Mouse (Mus musculus) left cerebral cortex, postnatal 25 days (tissue): ENCODE data around the gene Ace. TPM values are rescaled to one million over a fixed set of nuclear protein-coding genes. Genes with fewer than 3 reads are reported as not detected.
A peak's percentile ranks its signal among the peaks of the same experiment; 100 is the strongest.

Source experiments
- DNase-seq, 2 experiments: peaks; one replicate each; pipeline ENCODE4 v3.0.0; 2022; ENCODE audit warnings: low spot score in 2 of 2, mixed read lengths in 1 of 2
- intact Hi-C: fragments of 180-260 bp; cut with DNase I; formaldehyde crosslinking; loops from one replicate; pipeline ENCODE4 v1.15.1; 2025
- total RNA-seq, 2 experiments: library from RNA; stranded (reverse); gene quantifications; 2 replicates each; pipeline ENCODE4 v1.2.3; 2021

Gene Ace
- total RNA-seq = 10 to 100 TPM; 10.9 to 12.2 TPM

DNA sequence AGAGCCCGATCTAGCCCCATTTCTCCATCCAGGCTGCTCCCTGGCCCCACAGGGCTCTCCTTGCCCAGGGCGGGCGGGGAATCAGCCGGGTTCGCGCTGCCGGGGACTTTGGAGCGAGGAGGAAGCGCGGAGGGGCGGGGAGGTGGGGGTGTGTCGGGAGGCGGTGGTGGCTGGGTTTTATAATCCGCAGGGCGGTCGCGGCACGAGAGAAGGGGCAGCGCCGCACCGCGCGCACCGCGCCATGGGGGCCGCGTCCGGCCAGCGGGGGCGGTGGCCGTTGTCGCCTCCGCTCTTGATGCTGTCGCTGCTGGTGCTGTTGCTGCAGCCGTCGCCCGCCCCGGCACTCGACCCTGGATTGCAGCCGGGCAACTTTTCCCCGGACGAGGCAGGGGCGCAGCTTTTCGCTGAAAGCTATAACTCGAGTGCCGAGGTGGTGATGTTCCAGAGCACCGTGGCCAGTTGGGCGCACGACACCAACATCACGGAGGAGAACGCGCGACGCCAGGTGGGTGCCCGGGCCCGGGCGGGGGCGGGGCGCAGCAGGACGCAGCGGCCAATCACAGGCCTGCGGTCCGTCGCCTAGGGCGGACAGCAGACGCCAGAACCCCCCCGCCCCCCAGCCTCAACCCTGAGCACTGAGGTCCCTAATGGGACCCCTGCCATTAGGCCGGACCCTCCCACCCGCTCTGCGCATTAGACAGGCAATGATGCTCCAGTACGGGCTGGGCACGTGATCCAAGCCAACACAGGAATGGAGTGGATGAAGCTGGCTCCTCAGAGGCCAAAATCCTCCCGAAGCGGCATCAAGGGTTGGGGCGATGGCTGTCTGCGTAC is at the start of gene Ace:
Gene Ace, plus strand, starts transcription at position 205 of the 834 bp plus-strand sequence.
- intact Hi-C loops = loop anchor here (2.0 kb wide), 1 partner anchor 41 kb away; no protein-coding TSS in a partner anchor
- no peak for DNase-seq

- intact Hi-C loops = no loop called here
- no peak for DNase-seq
Observed at GRCm38 (mm10) chr11:105920098-105920785, 47.5 kb upstream of the Ace start.

GRCm38 (mm10) chr11:105920836-105921235 is 46.9 kb upstream of the Ace start:
- no peak for DNase-seq
- intact Hi-C loops = no loop called here

GRCm38 (mm10) chr11:105921275-105921674 is 46.5 kb upstream of the Ace start:
- intact Hi-C loops = no loop called here

DNA sequence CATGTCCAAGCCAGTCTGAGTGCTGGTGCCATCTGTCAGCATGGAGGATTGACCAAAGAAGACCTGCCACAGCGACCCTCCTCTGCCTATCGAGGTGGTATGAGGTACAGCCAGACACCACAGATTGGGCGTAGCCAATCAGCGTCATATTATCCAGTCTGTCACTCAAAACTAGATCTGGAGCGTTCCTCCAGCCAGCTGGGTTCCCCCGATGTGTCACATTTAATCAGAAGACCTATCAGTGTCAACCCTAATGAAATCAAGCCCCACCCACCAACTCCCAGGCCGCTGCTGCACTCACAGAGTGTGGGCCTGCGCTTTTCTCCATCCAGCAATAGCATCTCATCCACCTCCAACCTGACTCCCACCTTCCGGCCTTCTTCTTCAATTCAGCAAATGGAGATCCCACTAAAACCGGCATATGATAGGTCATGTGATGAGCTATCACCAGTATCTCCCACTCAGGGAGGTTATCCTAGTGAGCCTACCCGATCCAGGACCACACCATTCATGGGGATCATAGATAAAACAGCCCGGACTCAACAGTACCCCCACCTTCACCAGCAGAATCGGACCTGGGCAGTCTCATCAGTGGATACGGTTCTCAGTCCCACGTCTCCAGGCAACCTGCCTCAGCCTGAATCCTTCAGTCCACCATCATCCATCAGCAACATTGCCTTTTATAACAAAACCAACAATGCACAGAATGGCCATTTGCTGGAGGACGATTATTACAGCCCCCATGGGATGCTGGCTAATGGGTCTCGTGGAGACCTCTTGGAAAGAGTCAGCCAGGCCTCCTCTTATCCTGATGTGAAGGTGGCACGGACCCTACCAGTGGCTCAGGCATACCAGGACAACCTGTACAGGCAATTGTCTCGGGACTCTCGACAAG is 44.7 kb upstream of the Ace start:
- peak in 1 of 2 experiments; percentile 64 for DNase-seq
- intact Hi-C loops = no loop called here

More at GRCm38 (mm10) chr11:105921275-105921674, 46.5 kb upstream of the Ace start:
- DNase-seq = no peak

DNA sequence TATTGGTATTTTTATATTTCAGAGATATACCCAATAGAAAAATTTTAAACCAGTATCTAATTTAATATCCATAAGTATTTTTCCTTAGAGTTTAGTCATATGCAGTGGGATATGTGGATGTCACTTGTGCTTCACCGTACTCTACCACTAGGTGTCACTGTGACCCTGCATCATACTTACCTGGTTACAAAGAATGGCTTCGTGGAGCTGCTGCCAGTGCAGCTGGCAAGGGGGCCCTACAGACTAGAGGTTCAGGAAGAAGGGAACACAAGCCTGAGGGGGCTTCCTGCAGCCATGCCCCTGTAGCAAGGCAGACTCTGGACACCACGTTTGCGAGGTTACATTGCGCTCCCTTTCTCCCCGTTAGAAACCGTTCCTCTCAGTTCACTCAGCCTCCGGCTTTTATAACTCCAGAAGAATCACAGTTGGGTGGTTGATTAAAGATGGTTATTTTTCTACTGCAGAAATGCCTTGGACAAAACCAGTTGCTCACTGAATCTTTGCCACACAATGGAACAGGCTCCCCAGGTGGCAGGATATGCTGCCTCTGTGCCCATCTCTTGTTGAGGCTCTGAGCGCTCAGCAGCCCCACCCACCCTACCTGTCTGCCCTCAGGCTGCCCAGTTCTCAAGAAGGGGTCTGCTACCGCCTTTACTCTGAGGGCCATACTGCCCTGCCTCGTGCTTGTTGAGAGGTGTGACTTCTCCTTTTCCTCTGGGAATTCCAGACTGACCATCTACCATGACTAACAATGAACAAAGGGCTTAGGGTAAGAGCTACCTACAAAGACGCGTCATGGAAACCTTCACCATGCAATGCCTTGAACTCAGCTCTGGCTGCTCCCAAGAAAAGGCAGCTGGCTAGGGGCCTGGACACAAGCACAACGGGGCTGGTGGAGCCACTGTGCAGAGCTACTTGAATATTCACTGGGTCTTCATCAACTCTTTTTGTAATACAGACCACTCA is 40.4 kb upstream of the Ace start:
- intact Hi-C loops = loop anchor here (2.0 kb wide), 2 partner anchors 41 to 99 kb away; no protein-coding TSS in a partner anchor

DNA sequence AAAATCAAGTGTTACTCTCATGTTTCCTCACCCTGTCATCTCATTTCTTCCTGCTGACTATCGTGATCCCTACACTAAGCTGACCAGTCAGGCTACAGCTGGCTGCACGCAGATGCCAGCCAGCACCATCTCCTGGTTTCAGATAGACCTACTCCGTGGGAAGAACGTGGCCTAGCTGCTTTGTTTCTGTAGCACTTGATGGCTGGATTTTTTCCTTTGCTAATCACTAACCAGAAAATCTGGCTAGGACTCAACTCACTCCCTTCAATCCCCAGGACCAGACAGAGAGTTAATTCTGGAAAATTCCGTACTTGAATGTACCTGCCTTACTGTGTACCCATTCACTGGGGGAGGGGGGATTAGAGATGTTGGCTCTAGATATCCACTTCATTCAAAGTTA is 39.6 kb upstream of the Ace start:
- intact Hi-C loops = loop anchor here (2.0 kb wide), 1 partner anchor 99 kb away; no protein-coding TSS in a partner anchor
- no peak for DNase-seq

More for the DNA sequence above, 40.4 kb upstream of the Ace start:
- peak; percentile 71 to 87 for DNase-seq

DNA sequence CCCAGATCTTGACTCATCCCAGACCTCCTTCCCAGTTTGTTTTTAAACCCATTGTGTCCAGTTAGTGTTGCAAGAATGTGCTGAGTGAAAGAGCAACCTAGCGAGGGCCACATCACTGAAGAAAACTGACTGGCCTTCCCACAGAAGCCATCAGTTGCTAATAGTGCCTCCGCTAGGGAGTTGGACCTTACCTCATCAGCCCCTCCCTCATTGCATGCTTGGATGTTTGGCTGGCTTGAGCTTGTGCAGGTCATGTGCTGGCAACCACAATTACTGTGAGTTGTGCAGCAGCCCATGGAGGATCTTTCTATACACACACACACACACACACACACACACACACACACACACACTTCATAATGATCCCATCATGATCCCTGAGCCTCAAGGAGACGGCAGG is 36.4 kb upstream of the Ace start:
- intact Hi-C loops = no loop called here
- no peak for DNase-seq

- intact Hi-C loops = no loop called here
- DNase-seq = no peak
Observed at GRCm38 (mm10) chr11:105933746-105934145, 34.0 kb upstream of the Ace start.

GRCm38 (mm10) chr11:105934303-105934711 is 33.4 kb upstream of the Ace start:
- no peak for DNase-seq
- intact Hi-C loops = no loop called here

GRCm38 (mm10) chr11:105934816-105935215 is 32.9 kb upstream of the Ace start:
- no peak for DNase-seq
- intact Hi-C loops = no loop called here

- no peak for DNase-seq
- intact Hi-C loops = no loop called here
Observed at GRCm38 (mm10) chr11:105935496-105935895, 32.2 kb upstream of the Ace start.

GRCm38 (mm10) chr11:105936200-105936599 is 31.5 kb upstream of the Ace start:
- intact Hi-C loops = no loop called here
- peak in 1 of 2 experiments; percentile 63 for DNase-seq

- no peak for DNase-seq
- intact Hi-C loops = no loop called here
Observed at GRCm38 (mm10) chr11:105936974-105937373, 30.8 kb upstream of the Ace start.

- intact Hi-C loops = no loop called here
- DNase-seq = no peak
Observed at GRCm38 (mm10) chr11:105938771-105939170, 29.0 kb upstream of the Ace start.

DNA sequence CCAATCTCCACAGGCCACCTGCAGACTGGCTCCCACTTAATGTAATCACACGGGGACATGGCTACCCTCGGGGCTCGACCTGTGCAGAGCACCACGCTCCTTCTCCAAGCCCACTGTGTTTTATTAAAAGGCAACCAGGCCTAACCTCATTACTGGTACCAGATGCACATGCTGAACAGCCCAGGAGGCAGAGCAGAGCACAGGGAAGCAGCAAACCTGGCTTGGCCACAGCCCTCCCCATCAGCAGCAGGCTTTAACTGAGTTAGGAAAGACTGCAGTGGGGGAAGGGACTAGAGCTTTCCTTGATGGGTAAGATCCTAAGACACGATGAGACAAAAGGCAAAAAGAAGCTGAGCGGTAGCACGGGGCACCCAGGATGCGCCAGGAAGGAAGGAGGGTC is 25.8 kb upstream of the Ace start:
- no peak for DNase-seq
- intact Hi-C loops = loop anchor here (5.0 kb wide), 1 partner anchor 80 kb away; no protein-coding TSS in a partner anchor

GRCm38 (mm10) chr11:105943133-105944102 is 24.3 kb upstream of the Ace start:
- intact Hi-C loops = loop anchor here (5.0 kb wide), 1 partner anchor 79 kb away; no protein-coding TSS in a partner anchor

More at GRCm38 (mm10) chr11:105943133-105944102, 24.3 kb upstream of the Ace start:
- no peak for DNase-seq
